Mouse (Mus musculus) heart, postnatal 0 days (tissue): ENCODE measurements around the gene Cd70.

Experiments used
- CTCF ChIP-seq: IDR thresholded peaks from 2 replicates; pipeline ENCODE4 v1.5.1; 2016; ENCODE audit warnings: antibody characterized with exemption, control low read depth, low read depth
- EP300 ChIP-seq: IDR thresholded peaks from 2 replicates; pipeline ENCODE4 v1.6.1; 2016; ENCODE audit warnings: antibody characterized with exemption, low read depth

DNA sequence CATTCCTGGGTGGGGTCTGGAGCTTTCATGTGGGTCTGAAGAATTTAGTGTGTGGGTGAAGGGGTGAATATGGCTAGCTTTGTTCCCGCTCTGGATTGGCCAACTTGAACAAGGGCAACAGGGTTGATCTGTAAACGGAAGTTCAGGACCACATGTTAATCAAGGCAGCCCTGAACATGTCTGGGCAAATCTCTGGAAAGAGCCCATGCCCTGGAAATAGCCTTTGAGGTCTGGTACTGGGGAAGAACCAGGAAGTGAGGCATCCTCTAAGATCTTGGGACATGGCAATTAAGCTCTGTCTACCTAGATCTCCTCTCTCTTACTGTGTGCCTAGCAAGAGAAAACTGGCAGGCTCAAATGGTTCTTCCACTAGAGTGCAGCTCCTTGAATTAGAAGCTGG is 27.7 kb downstream of the Cd70 start:
- no peak for TF ChIP-seq CTCF
- TF ChIP-seq EP300 = no peak
